Mouse (Mus musculus) heart, embryonic 16.5 days (tissue): ENCODE results near the gene Suz12. TPM values are rescaled to one million over a fixed set of nuclear protein-coding genes. Genes with fewer than 3 reads are reported as not detected.
A peak's percentile ranks its signal among the peaks of the same experiment; 100 is the strongest.
"Not testable (repeated sequence)": the region's sequence is repeated elsewhere in the genome, so short reads cannot be mapped to it uniquely, and the experiment has no call there.

Experiments used
- ATAC-seq: fragments of 200-750 bp; cut with Nextera tagmentation; replicated peaks from 2 replicates; pipeline ENCODE4 v1.8.0; 2017; ENCODE audit warnings: moderate number of reproducible peaks; ENCODE audit not compliant: insufficient read depth, low FRiP score; ENCODE audit errors: extremely low read depth
- H3K27ac ChIP-seq: fragments of 300-500 bp; sonication (generic); 2 replicates; pipeline ENCODE4 v1.5.1; 2014; ENCODE audit warnings: mild to moderate bottlenecking, low read length, control low read depth, moderate library complexity
- H3K27me3 ChIP-seq: fragments of 300-500 bp; sonication (generic); 2 replicates; pipeline ENCODE4 v1.6.1; 2014; ENCODE audit warnings: low read length, mixed read lengths; ENCODE audit not compliant: control insufficient read depth, insufficient read depth
- H3K36me3 ChIP-seq: fragments of 300-500 bp; sonication (generic); 2 replicates; pipeline ENCODE4 v1.6.1; 2014; ENCODE audit not compliant: control insufficient read depth, insufficient read depth
- H3K4me1 ChIP-seq: fragments of 300-500 bp; sonication (generic); 2 replicates; pipeline ENCODE4 v1.6.1; 2014; ENCODE audit warnings: low read length, mixed read lengths; ENCODE audit not compliant: control insufficient read depth, insufficient read depth
- H3K4me2 ChIP-seq: fragments of 300-500 bp; sonication (generic); 2 replicates; pipeline ENCODE4 v1.6.1; 2014; ENCODE audit warnings: low read depth, mild to moderate bottlenecking, control low read depth, low read length
- H3K4me3 ChIP-seq: fragments of 300-500 bp; sonication (generic); 2 replicates; pipeline ENCODE4 v1.5.1; 2014; ENCODE audit warnings: mild to moderate bottlenecking, control low read depth, low read length
- H3K9ac ChIP-seq: fragments of 300-500 bp; sonication (generic); 2 replicates; pipeline ENCODE4 v1.6.1; 2014; ENCODE audit warnings: low read length, control low read depth
- H3K9me3 ChIP-seq: fragments of 300-500 bp; sonication (generic); replicated peaks from 2 replicates; pipeline ENCODE4 v1.6.1; 2016; ENCODE audit warnings: low read length; ENCODE audit not compliant: control insufficient read depth
- WGBS: fragments of 180-500 bp; shearing (Covaris S2); extraction: QIAGEN DNeasy Blood & Tissue Kit; methylation state at CpG from one replicate; pipeline ENCODE4 v1.1.7; 2014; 5-methylcytosine and 5-hydroxymethylcytosine counted together
- polyA plus RNA-seq: library from polyadenylated mRNA; unstranded; fragments of >200 nt; fragmentation: Nextera tagmentation; extraction: Ambion mirVana; gene quantifications from 2 replicates; pipeline ENCODE4 v1.2.1, GENCODE M21; 2015

Gene Suz12
- polyA plus RNA-seq, 1 experiment from 2014 or later, result 13.9 TPM

- Histone ChIP-seq H3K36me3 (no peaks in the 10 kb centered on the region), H3K9me3 (no peaks in the 10 kb centered on the region), H3K4me3 (no peak overlapping the region), H3K9ac (no peak overlapping the region), H3K4me1 (no peaks in the 10 kb centered on the region), H3K27me3 (no peaks in the 10 kb centered on the region), H3K4me2 (no peak overlapping the region), H3K27ac (no peak overlapping the region)
- ATAC-seq, result no peak
- WGBS, result 74% methylated on average over 4 of the region's 4 CpGs
These were observed 6.0 kb upstream of the Suz12 start for GRCm38 (mm10) chr11:79986886-79987285.

GRCm38 (mm10) chr11:79987896-79988295 lies 5.0 kb upstream of the Suz12 start:
- Histone ChIP-seq H3K9me3 (no peaks in the 10 kb centered on the region), H3K4me3 (no peak overlapping the region), H3K36me3 (no peaks in the 10 kb centered on the region), H3K27me3 (no peaks in the 10 kb centered on the region), H3K27ac (no peak overlapping the region), H3K4me2 (no peak overlapping the region), H3K4me1 (peaks cover 5% of the 10 kb centered on the region; the same call in 1 of the 2 replicates), H3K9ac (no peak overlapping the region)
- WGBS, result 89% methylated on average over 3 of the region's 3 CpGs
- ATAC-seq, result no peak

DNA sequence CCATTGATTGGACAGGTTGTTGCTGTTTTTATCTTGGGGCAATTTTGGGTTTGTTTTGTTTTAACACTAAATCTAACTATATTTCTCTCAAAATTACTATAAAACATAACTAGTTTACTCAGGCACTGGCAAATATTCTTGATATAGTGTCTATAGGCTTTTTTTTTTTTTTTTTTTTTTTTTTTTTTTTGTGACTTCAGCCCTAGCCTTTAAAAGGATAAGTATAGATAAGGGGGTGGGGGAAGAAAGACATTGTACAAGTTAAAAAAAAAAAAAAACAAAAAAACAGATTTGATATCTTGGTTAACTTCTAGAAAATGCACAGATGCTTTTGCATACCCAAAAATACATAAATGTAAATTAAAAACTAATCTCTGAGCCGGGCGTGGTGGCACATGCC lies 2.8 kb upstream of the Suz12 start:
- Histone ChIP-seq H3K27ac (no peak overlapping the region), H3K4me3 (no peak overlapping the region), H3K27me3 (no peaks in the 10 kb centered on the region), H3K4me1 (peaks cover 6% of the 10 kb centered on the region; the same call in 1 of the 2 replicates), H3K9me3 (no peaks in the 10 kb centered on the region), H3K4me2 (no peak overlapping the region), H3K9ac (no peak overlapping the region), H3K36me3 (no peaks in the 10 kb centered on the region)
- 93% methylated on average over 2 of the region's 2 CpGs for WGBS
- ATAC-seq, result no peak

DNA sequence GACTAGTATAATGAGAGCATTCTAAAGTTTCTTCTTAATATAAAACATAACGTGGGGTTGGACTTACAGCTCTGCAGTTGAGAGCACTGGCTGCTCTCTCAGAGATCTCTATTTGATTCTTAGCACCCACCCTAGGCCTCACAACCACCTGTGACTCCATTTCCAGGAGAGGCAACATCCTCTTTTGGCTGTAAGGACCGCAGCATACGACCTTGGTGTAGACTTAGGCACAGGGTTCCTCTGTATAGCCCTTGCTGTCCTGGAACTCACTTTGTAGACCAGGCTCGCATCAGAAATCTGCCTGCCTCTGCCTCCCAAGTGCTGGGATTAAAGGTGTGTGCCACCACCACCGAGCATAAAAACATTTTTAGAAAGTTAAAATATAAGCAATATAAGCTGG lies 1.3 kb upstream of the Suz12 start:
- Histone ChIP-seq H3K4me3 (no peak overlapping the region), H3K27ac (no peak overlapping the region), H3K9me3 (no peaks in the 10 kb centered on the region), H3K9ac (no peak overlapping the region), H3K36me3 (peaks cover 2% of the 10 kb centered on the region; the same call in 1 of the 2 replicates), H3K4me1 (peaks cover 7% of the 10 kb centered on the region; the same call in 1 of the 2 replicates), H3K27me3 (no peaks in the 10 kb centered on the region), H3K4me2 (no peak overlapping the region)
- no peak for ATAC-seq
- 93% methylated on average over 5 of the region's 5 CpGs for WGBS

DNA sequence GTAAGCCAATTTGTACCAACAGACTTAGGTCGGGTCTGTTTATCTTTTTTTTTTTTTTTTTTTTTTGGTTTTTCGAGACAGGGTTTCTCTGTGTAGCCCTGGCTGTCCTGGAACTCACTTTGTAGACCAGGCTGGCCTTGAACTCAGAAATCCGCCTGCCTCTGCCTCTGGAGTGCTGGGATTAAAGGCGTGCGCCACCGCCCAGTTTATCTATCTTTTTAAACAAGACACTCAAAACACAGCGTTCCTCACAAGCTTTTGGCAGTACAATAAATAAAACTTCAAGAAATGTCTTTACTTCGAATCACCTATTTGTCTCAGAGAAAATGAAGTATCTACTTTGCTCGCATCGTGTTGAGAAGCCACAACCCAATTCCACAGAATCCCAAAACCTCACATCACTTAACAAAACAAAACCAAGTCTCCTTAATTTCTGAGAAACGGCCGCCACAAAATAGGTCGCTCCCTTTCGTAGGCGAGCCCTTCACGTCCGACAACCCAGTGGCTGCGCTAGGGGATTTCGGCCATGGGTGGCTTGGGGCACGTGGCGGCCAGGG lies 793 bp upstream of the Suz12 start:
- Histone ChIP-seq H3K27me3 (no peaks in the 10 kb centered on the region), H3K9ac (peak overlapping the region; percentile 92), H3K4me1 (peaks cover 7% of the 10 kb centered on the region; the same call in 1 of the 2 replicates), H3K4me3 (peak overlapping the region; percentile 73), H3K9me3 (no peaks in the 10 kb centered on the region), H3K4me2 (peak overlapping the region; percentile 93), H3K27ac (peak overlapping the region; percentile 91), H3K36me3 (peaks cover 4% of the 10 kb centered on the region; the same call in 1 of the 2 replicates)
- WGBS, result 24% methylated on average over 20 of the region's 21 CpGs
- ATAC-seq, result no peak

- H3K9me3 ChIP-seq, result no peaks in the 10 kb centered on the region
- under 1% methylated on average over 59 of the region's 74 CpGs for WGBS
- peak; percentile 26 for ATAC-seq
- H3K4me1 ChIP-seq, result peaks cover 7% of the 10 kb centered on the region; the same call in 1 of the 2 replicates
- H3K4me3 ChIP-seq, result peak overlapping the region; percentile 73
- H3K36me3 ChIP-seq, result peaks cover 7% of the 10 kb centered on the region; the same call in 1 of the 2 replicates
- peak overlapping the region; percentile 81 for H3K9ac ChIP-seq
- peak overlapping the region; percentile 92 for H3K27ac ChIP-seq
- H3K4me2 ChIP-seq, result peak overlapping the region; percentile 86
- H3K27me3 ChIP-seq, result no peaks in the 10 kb centered on the region
These were observed 707 bp downstream of the Suz12 start for GRCm38 (mm10) chr11:79993356-79994270.

DNA sequence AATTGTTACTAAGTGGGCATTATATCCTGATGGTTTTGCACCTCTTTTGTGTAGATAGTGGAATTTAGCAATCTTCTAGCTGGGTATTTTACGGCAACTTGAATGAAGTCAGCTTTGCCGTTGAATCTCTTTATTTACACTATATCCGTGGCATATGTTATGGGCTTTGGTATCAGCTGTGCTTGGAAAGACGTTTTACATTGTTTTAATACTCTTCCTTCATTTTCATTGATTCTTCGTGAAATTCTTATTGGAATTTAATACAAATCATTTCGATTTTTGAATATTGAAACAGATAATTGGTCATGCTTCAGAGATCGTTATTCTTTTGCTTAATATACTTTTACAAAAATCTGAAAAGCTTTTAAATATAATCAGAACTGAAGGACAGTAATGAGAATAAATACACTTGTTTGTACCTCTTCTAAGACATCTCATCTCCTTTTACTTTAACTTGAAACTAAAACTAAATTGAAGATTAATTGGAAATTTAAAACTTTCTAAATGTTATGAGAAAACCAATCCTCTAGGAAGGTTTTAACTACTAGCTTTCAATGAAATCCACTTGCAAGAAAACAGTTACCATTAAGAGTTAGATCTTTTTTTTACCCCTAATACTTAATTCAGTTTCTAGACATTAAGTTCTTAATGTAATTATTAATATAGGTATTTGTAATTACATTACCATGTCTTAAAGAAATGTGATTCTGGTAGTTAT lies 1.5 kb downstream of the Suz12 start:
- WGBS, result 2% methylated on average over 7 of the region's 7 CpGs
- Histone ChIP-seq H3K27ac (no peak overlapping the region), H3K4me3 (peak overlapping the region; percentile 73), H3K9me3 (no peaks in the 10 kb centered on the region), H3K9ac (peak overlapping the region; percentile 81), H3K4me1 (peaks cover 7% of the 10 kb centered on the region; the same call in 1 of the 2 replicates), H3K4me2 (peak overlapping the region; percentile 86), H3K36me3 (peaks cover 7% of the 10 kb centered on the region; the same call in 1 of the 2 replicates), H3K27me3 (no peaks in the 10 kb centered on the region)
- no peak for ATAC-seq

DNA sequence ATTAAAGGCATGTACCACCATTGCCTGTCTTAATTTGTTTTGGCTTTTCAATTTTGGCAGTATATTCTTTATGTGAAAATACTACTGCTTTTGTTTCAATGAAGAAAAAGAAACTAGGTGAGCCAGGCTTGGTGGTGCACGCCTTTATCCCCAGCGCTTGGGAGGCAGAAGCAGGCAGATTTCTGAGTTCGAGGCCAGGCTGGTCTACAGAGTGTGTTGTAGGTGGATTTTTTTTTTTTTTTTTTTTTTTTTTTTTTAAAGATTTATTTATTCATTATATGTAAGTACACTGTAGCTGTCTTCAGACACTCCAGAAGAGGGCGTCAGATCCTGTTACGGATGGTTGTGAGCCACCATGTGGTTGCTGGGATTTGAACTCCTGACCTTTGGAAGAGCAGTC lies 23.6 kb downstream of the Suz12 start:
- not testable (repeated sequence) for H3K4me3 ChIP-seq, H3K9me3 ChIP-seq, H3K27ac ChIP-seq, H3K4me1 ChIP-seq, ATAC-seq, H3K9ac ChIP-seq, H3K4me2 ChIP-seq, H3K27me3 ChIP-seq
- H3K36me3 ChIP-seq, result peaks cover 46% of the 10 kb centered on the region
- 94% methylated on average over 3 of the region's 5 CpGs for WGBS
